Mouse (Mus musculus) forebrain, embryonic 10.5 days (tissue): Measurements from ENCODE around the gene Cdca7l. TPM values are rescaled to one million over a fixed set of nuclear protein-coding genes. Genes with fewer than 3 reads are reported as not detected.
"Not testable (repeated sequence)": the region's sequence is repeated elsewhere in the genome, so short reads cannot be mapped to it uniquely, and the experiment has no call there.

Experiments used
- DNase-seq: peaks from one replicate; pipeline ENCODE4 v3.0.0-alpha.2; 2017; ENCODE audit warnings: low spot score; ENCODE audit errors: extremely low spot score
- H3K27ac ChIP-seq: fragments of 300-500 bp; sonication (generic); 2 replicates; pipeline ENCODE4 v1.5.1; 2016; ENCODE audit warnings: mild to moderate bottlenecking
- H3K27me3 ChIP-seq: fragments of 300-500 bp; sonication (generic); 2 replicates; pipeline ENCODE4 v1.6.1; 2016; ENCODE audit warnings: mild to moderate bottlenecking; ENCODE audit not compliant: poor library complexity, severe bottlenecking
- H3K36me3 ChIP-seq: fragments of 300-500 bp; sonication (generic); replicated peaks from 2 replicates; pipeline ENCODE4 v1.6.1; 2016; ENCODE audit warnings: mild to moderate bottlenecking, moderate library complexity
- H3K4me1 ChIP-seq: fragments of 300-500 bp; sonication (generic); 2 replicates; pipeline ENCODE4 v1.6.1; 2016
- H3K4me3 ChIP-seq: fragments of 300-500 bp; sonication (generic); 2 replicates; pipeline ENCODE4 v1.5.1; 2016; ENCODE audit warnings: mild to moderate bottlenecking, moderate library complexity
- H3K9me3 ChIP-seq: fragments of 300-500 bp; sonication (generic); 2 replicates; pipeline ENCODE4 v1.6.1; 2016; ENCODE audit warnings: mild to moderate bottlenecking, moderate library complexity
- WGBS: fragments of 180-500 bp; shearing (Covaris S2); methylation state at CpG from one replicate; pipeline ENCODE4 v1.1.7; 2016; 5-methylcytosine and 5-hydroxymethylcytosine counted together
- polyA plus RNA-seq: library from polyadenylated mRNA; unstranded; fragments of >200 nt; fragmentation: Nextera tagmentation; extraction: Ambion mirVana; gene quantifications from 2 replicates; pipeline ENCODE4 v1.2.1, GENCODE M21; 2016

Cdca7l gene
- polyA plus RNA-seq, 1 experiment from 2014 or later: 74.2 TPM

GRCm38 (mm10) chr12:117900798-117901197, 96.7 kb downstream of the Cdca7l start:
- H3K27me3 ChIP-seq, H3K4me1 ChIP-seq, H3K27ac ChIP-seq, DNase-seq, H3K4me3 ChIP-seq, H3K36me3 ChIP-seq, H3K9me3 ChIP-seq: not testable (repeated sequence)
- WGBS: 91% methylated on average over 1 of the region's 4 CpGs

GRCm38 (mm10) chr12:117901352-117901751, 97.3 kb downstream of the Cdca7l start:
- H3K27me3 ChIP-seq, H3K36me3 ChIP-seq, DNase-seq, H3K27ac ChIP-seq, H3K4me3 ChIP-seq, H3K4me1 ChIP-seq, H3K9me3 ChIP-seq: not testable (repeated sequence)
- 68% methylated on average over 2 of the region's 4 CpGs for WGBS

DNA sequence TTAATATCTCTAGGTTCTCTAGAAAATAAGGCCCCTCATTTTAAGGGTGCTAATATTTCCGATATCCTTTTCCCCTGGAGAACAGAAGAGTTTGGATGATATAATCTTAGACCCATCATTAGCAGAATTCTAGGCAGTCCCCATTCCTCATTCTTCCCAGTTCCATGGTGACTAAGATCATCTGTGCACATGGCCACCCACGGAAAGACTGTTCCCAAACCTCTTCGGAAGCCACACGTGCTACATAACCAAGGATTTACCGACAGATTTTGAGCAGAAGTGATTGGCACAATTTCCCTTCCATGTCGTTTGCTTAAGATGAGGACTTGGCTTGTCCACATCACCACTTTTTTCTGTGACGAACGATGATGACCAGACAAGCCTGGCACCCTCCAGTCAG, 99.6 kb downstream of the Cdca7l start:
- H3K27ac ChIP-seq: no peak overlapping the region
- 88% methylated on average over 8 of the region's 8 CpGs for WGBS
- no peaks in the 10 kb centered on the region for H3K36me3 ChIP-seq
- no peaks in the 10 kb centered on the region for H3K27me3 ChIP-seq
- no peaks in the 10 kb centered on the region for H3K4me1 ChIP-seq
- no peak overlapping the region for H3K4me3 ChIP-seq
- no peak for DNase-seq
- no peaks in the 10 kb centered on the region for H3K9me3 ChIP-seq

- not testable (repeated sequence) for DNase-seq, H3K4me3 ChIP-seq, H3K27me3 ChIP-seq, H3K4me1 ChIP-seq, H3K27ac ChIP-seq, H3K36me3 ChIP-seq, H3K9me3 ChIP-seq
- WGBS: 75% methylated on average over 4 of the region's 4 CpGs
These were observed 101.2 kb downstream of the Cdca7l start for GRCm38 (mm10) chr12:117905232-117905840.

DNA sequence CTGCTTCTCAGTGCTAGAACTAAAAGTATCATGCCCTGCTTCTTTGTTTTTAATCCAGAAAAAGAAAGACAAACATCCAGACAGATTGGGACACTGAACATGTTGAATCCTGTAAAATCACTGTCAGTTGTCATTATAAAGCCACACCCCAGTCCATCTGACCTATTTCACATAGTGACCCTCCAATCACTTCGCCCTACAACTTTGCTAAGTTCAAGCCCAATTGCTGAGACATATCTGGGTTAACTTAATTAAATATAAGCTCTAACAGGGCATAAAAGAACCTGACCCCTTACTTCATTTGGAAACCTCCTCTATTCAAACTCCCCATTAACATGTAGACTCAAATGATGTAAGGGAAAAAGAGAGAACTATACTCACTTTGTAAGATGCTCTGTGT, 107.3 kb downstream of the Cdca7l start:
- Histone ChIP-seq H3K4me3 (no peak overlapping the region), H3K36me3 (no peaks in the 10 kb centered on the region), H3K4me1 (peaks cover 40% of the 10 kb centered on the region), H3K27ac (no peak overlapping the region), H3K27me3 (peaks cover 19% of the 10 kb centered on the region), H3K9me3 (no peaks in the 10 kb centered on the region)
- no peak for DNase-seq
- WGBS: 87% methylated on average over 1 of the region's 1 CpGs

DNA sequence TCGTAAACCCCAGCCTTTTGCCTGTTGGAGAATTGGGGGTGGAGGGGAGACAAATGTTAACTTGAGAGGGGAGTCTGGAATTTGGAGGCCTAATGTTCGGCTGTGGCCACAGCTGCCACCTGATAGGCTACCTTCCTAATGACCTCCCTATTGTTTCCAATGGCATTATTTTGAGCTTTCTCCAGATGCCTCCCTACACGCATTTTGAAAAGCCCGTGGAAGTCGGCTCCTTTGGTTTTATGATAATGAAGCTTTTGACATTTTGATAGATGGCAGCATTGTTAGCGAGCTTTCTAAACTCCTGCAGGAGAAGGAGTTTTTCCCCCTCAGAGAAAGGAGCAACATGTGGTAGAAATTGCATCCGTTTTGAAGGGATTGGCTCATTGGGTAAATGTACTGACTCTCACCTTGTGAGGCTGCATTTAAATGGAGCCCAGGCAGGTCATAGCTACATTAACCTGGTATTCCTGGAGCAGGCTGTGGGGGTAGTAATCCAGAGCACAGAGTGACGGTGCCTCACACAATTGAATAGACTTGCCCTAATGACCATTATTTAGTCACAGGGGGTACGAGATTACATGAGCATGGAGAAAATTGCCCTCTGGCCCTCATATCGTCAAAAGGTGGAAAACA, 110.6 kb downstream of the Cdca7l start:
- WGBS: 16% methylated on average over 10 of the region's 10 CpGs
- peak; percentile 17 for DNase-seq
- Histone ChIP-seq H3K27me3 (peaks cover 25% of the 10 kb centered on the region), H3K27ac (no peak overlapping the region), H3K4me3 (no peak overlapping the region), H3K4me1 (peaks cover 47% of the 10 kb centered on the region), H3K9me3 (no peaks in the 10 kb centered on the region), H3K36me3 (no peaks in the 10 kb centered on the region)

GRCm38 (mm10) chr12:117915826-117916588, 111.9 kb downstream of the Cdca7l start:
- DNase-seq: peak; percentile 28

More at GRCm38 (mm10) chr12:117915826-117916588, 111.9 kb downstream of the Cdca7l start:
- Histone ChIP-seq H3K27ac (peak overlapping the region; percentile 69), H3K27me3 (peaks cover 25% of the 10 kb centered on the region), H3K9me3 (no peaks in the 10 kb centered on the region), H3K4me1 (peaks cover 47% of the 10 kb centered on the region), H3K4me3 (no peak overlapping the region), H3K36me3 (no peaks in the 10 kb centered on the region)
- 44% methylated on average over 10 of the region's 10 CpGs for WGBS
